Mouse (Mus musculus) erythroblast, embryonic 14.5 days (primary cell): ENCODE measurements at regions not wholly inside any gene's neighbourhood (a gene's known extent, or its start where the extent isn't known, plus 50 kb on each side); places are given as distances from the start of the nearest gene placed in this dataset.

Source experiments
- GATA1 ChIP-seq: IDR thresholded peaks from 2 replicates; pipeline ENCODE4 v1.6.1; 2012; ENCODE audit warnings: low read length, inconsistent platforms, mixed read lengths
- TAL1 ChIP-seq: IDR thresholded peaks from 3 replicates; pipeline ENCODE4 v1.6.1; 2012; ENCODE audit warnings: low read length, inconsistent platforms, mixed read lengths

DNA sequence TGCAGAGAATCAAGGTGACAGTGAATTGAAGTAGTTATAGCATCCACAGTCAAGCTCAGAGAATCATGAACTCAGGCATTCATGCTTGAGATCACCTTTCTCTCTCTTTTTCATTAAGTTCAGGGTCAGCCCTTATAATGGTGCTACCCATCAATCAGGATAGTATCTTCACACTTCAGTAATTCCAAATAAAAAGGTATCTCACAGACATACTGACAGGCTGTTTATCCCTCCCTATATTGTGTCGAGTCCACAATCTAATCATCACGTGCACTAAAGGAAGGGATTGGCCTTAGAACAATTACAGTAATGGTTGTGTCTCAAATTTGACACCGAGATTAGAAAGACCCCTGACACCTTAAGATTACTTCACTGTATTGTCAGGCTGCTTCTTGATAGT, 138.7 kb upstream of the Rspo3 start:
- TF ChIP-seq GATA1 (no peak), TAL1 (no peak)
